Comparison of ENCODE assay signal across 8 mouse cellular contexts in the genomic region with DNA sequence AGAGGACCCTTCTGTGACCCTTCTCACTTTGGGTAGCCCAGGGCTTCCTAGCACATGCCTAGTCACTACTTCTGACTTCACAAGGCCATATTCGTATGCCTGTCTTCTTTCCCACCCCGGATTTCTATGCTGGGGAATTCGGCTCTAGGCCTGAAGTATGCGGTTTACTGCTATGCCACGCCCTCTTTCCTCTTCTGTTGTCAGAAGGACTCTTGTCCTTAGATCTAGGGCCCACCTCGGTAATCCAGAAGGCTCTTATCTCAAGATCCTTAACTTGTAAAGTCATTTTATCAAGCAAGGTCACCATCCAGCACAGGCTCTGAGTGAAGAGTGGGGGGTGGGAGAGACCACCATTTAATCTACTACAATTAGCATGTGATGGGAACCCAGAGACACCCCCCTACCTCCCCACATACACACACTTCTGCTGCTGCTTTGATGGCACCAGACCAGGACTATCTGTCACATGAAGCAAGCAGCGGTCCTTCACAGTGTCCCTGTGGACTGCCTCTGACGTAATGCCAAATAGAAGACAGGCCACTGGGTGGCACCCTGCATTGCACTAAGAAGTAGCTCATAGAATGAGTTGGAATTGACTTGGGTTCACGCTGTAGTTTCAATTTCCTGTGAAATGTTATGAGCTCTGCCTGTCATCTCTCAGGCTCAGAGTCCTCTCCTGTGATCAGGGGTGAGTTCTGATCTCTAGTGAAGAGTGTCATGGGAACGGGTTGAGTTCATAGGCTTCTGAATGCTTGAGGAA. TPM values are rescaled to one million over a fixed set of nuclear protein-coding genes. Genes with fewer than 3 reads are reported as not detected.
DNase-seq lines count a peak whose midpoint lies in the region; ATAC-seq lines count a peak whose summit lies in the region.
"Had no signal": no experiment of that assay in that cellular context is flagged by ENCODE, and none has a peak within 500 bp of the region (broad histone marks: within the 10 kb centered on the region; RNA-seq: fewer than 3 reads in every experiment).

No protein-coding gene starts in this region.

- DNase-seq in midbrain, embryonic 14.5 days: peak; percentile 23
- DNase-seq in adrenal gland, postnatal 25 days: peak; percentile 56
- DNase-seq in lung, postnatal 14 days: peak; percentile 48
- DNase-seq in embryo, embryonic 11 days: no peak
- DNase-seq in left cerebral cortex, postnatal 36 days (ENCODE audit: low spot score in 2 of 2): no peak
- DNase-seq: liver, embryonic 13.5 days had no signal

- no peak for ATAC-seq in midbrain, embryonic 14.5 days (ENCODE audit: low FRiP score, low TSS enrichment)
- ATAC-seq in midbrain, embryonic 15.5 days (replicated peaks): no peak; the same call in 1 of the 2 replicates
- peak; percentile 81 for ATAC-seq in inflammation-experienced regulatory T-cells, adult 6 months

- H3K9ac ChIP-seq in midbrain, embryonic 14.5 days (replicated peaks; ENCODE audit: low read length): no peak overlapping the region
- H3K9ac ChIP-seq in midbrain, embryonic 15.5 days: no peak overlapping the region
- H3K9ac ChIP-seq: liver, embryonic 13.5 days had no signal

- WGBS in midbrain, embryonic 14.5 days: 78% methylated on average over 10 of the region's 10 CpGs
- WGBS in midbrain, embryonic 15.5 days: 82% methylated on average over 10 of the region's 10 CpGs

- H3K4me2 ChIP-seq in midbrain, embryonic 14.5 days (ENCODE audit: low read length): no peak overlapping the region
- no peak overlapping the region for H3K4me2 ChIP-seq in midbrain, embryonic 15.5 days
- H3K4me2 ChIP-seq: liver, embryonic 13.5 days had no signal

- no peaks in the 10 kb centered on the region for H3K27me3 ChIP-seq in midbrain, embryonic 14.5 days (ENCODE audit: control insufficient read depth, insufficient read depth, low read length)
- no peaks in the 10 kb centered on the region for H3K27me3 ChIP-seq in midbrain, embryonic 15.5 days (replicated peaks)
- H3K27me3 ChIP-seq: liver, embryonic 13.5 days had no signal

- intact Hi-C loops in left cerebral cortex, postnatal 36 days (cut with DNase I): loop anchor here (5.0 kb wide), 1 partner anchor 595 kb away; no protein-coding TSS in a partner anchor

- H3K9me3 ChIP-seq in midbrain, embryonic 14.5 days (ENCODE audit: control insufficient read depth, low read length): no peaks in the 10 kb centered on the region
- H3K9me3 ChIP-seq in midbrain, embryonic 15.5 days: no peaks in the 10 kb centered on the region
- H3K9me3 ChIP-seq: liver, embryonic 13.5 days had no signal

- H3K36me3 ChIP-seq in midbrain, embryonic 14.5 days (ENCODE audit: control insufficient read depth, insufficient read depth, low read length): no peaks in the 10 kb centered on the region
- H3K36me3 ChIP-seq in midbrain, embryonic 15.5 days (replicated peaks): no peaks in the 10 kb centered on the region
- H3K36me3 ChIP-seq: liver, embryonic 13.5 days had no signal

- no peak overlapping the region for H3K27ac ChIP-seq in midbrain, embryonic 14.5 days (replicated peaks; ENCODE audit: low read depth, low read length)
- H3K27ac ChIP-seq in midbrain, embryonic 15.5 days: no peak overlapping the region
- H3K27ac ChIP-seq: liver, embryonic 13.5 days had no signal

- H3K4me1 ChIP-seq in midbrain, embryonic 14.5 days (ENCODE audit: control insufficient read depth, insufficient read depth, low read length): no peaks in the 10 kb centered on the region
- no peaks in the 10 kb centered on the region for H3K4me1 ChIP-seq in midbrain, embryonic 15.5 days

- no peak overlapping the region for H3K4me3 ChIP-seq in midbrain, embryonic 14.5 days (replicated peaks; ENCODE audit: low read depth, low read length)
- H3K4me3 ChIP-seq in midbrain, embryonic 15.5 days: no peak overlapping the region
- H3K4me3 ChIP-seq: liver, embryonic 13.5 days had no signal

RNA-seq across cellular contexts. Expression of a gene that starts 12.2 kb away (rescaled TPM):
- polyA plus RNA-seq in midbrain, embryonic 14.5 days (2014; fragmentation: Nextera tagmentation; extraction: Ambion mirVana): 12.7 and 19.0 TPM in 2 replicates
- polyA plus RNA-seq in midbrain, embryonic 15.5 days (2015; fragmentation: Nextera tagmentation; extraction: Ambion mirVana): 12.2 and 12.7 TPM in 2 replicates
- total RNA-seq in adrenal gland, postnatal 25 days (2021): 7.0 and 9.1 TPM in 2 replicates
- polyA plus RNA-seq in inflammation-experienced regulatory T-cells, adult 6 months (2017; shearing (Covaris generic)): 10 to 100 TPM; 26.1 to 35.5 (median 26.5) TPM
- total RNA-seq in left cerebral cortex, postnatal 36 days (2021): 1 to 10 TPM; 4.7 to 5.9 TPM

RNA-seq across cellular contexts. Expression of a gene that starts 12.6 kb away (rescaled TPM):
- polyA plus RNA-seq in midbrain, embryonic 14.5 days (2014; fragmentation: Nextera tagmentation; extraction: Ambion mirVana): 65.5 and 76.0 TPM in 2 replicates
- polyA plus RNA-seq in midbrain, embryonic 15.5 days (2015; fragmentation: Nextera tagmentation; extraction: Ambion mirVana): 77.5 and 80.1 TPM in 2 replicates
- 89.3 and 100 TPM in 2 replicates for total RNA-seq in adrenal gland, postnatal 25 days (2021)
- polyA plus RNA-seq in inflammation-experienced regulatory T-cells, adult 6 months (2017; shearing (Covaris generic)): 10 to 100 TPM; 30.8 to 43.4 (median 35.4) TPM
- 10 to 100 TPM; 52.5 to 53.8 TPM for total RNA-seq in left cerebral cortex, postnatal 36 days (2021)

Comparison
In these comparisons a context has a peak if more than half of its experiments do, and no peak if none do; other contexts are left out.
1. DNase-seq: peak in midbrain, embryonic 14.5 days (single experiment), adrenal gland, postnatal 25 days (single experiment) and lung, postnatal 14 days (single experiment); none in embryo, embryonic 11 days (single experiment) and left cerebral cortex, postnatal 36 days (0 of 2).